Mouse (Mus musculus): ENCODE results near the gene Chrna3.
A peak's percentile ranks its signal among the peaks of the same experiment; 100 is the strongest.

Chrna3 gene

GRCm38 (mm10) chr9:55026275-55026663 lies at the start of gene Chrna3:
Gene Chrna3, minus strand, starts transcription at chr9:55026562.
- DNase-seq = no peak

- no peak for DNase-seq
Measured at GRCm38 (mm10) chr9:55067965-55068265, 41.6 kb upstream of the Chrna3 start.

GRCm38 (mm10) chr9:55067260-55067964 lies 41.0 kb upstream of the Chrna3 start:
- no peak for DNase-seq

GRCm38 (mm10) chr9:55065241-55065640 lies 38.9 kb upstream of the Chrna3 start:
- DNase-seq = no peak

- no peak for DNase-seq
Measured at GRCm38 (mm10) chr9:55058067-55058466, 31.7 kb upstream of the Chrna3 start.

- no peak for DNase-seq
Measured at GRCm38 (mm10) chr9:55055386-55055930, 29.1 kb upstream of the Chrna3 start.

- peak in 1 of 2 experiments; percentile 5 for DNase-seq
Measured at GRCm38 (mm10) chr9:55048211-55048880, 22.0 kb upstream of the Chrna3 start, which contains the start of gene Chrnb4. Gene Chrnb4, minus strand, starts transcription at chr9:55048779.

- no peak for DNase-seq
Measured at GRCm38 (mm10) chr9:55046764-55047163, 20.4 kb upstream of the Chrna3 start.

- no peak for DNase-seq
Measured at GRCm38 (mm10) chr9:55045001-55045400, 18.6 kb upstream of the Chrna3 start.

- no peak for DNase-seq
Measured at GRCm38 (mm10) chr9:55043688-55044087, 17.3 kb upstream of the Chrna3 start.

GRCm38 (mm10) chr9:55041389-55041788 lies 15.0 kb upstream of the Chrna3 start:
- no peak for DNase-seq

GRCm38 (mm10) chr9:55039983-55040382 lies 13.6 kb upstream of the Chrna3 start:
- no peak for DNase-seq

GRCm38 (mm10) chr9:55038948-55039347 lies 12.6 kb upstream of the Chrna3 start:
- no peak for DNase-seq

- DNase-seq = no peak
Measured at GRCm38 (mm10) chr9:55031435-55032167, 5.2 kb upstream of the Chrna3 start.

GRCm38 (mm10) chr9:55025534-55026274 lies 658 bp downstream of the Chrna3 start:
- DNase-seq = no peak

- DNase-seq = peak; percentile 24 to 34
Measured at GRCm38 (mm10) chr9:55023902-55024583, 2.3 kb downstream of the Chrna3 start.

- DNase-seq = no peak
Measured at GRCm38 (mm10) chr9:55023326-55023725, 3.0 kb downstream of the Chrna3 start.

GRCm38 (mm10) chr9:55016926-55017325 lies 9.4 kb downstream of the Chrna3 start:
- no peak for DNase-seq

GRCm38 (mm10) chr9:55010588-55011350 lies 15.6 kb downstream of the Chrna3 start:
- DNase-seq = no peak

- DNase-seq = no peak
Measured at GRCm38 (mm10) chr9:55009692-55010091, 16.7 kb downstream of the Chrna3 start.

- no peak for DNase-seq
Measured at GRCm38 (mm10) chr9:55003609-55004008, 22.8 kb downstream of the Chrna3 start.

Measured in thymus, adult 18-20 months (tissue).